Mouse (Mus musculus): ENCODE results near the gene Pth1r.

Gene Pth1r

DNA sequence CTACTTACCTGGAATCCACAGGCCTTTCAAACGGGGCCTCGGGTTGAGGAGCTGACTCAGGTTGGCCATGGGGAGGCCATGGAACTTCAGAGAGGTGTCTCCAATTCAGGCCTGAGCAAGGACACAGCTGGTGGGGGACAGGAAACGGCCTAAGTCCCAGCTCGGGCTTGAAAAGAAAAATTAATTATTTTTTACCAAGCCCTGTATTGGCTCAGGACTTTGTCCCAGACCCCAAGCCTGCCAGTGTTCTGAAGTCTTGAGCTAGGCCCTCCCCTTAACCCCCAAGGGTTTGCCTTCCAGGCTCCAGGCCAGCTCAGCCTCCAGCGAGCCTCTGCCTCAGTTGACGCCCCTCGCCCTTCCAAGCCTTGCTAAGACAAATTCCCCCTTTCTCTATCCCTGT lies at the start of gene Pth1r:
Gene Pth1r, minus strand, starts transcription at position 185 of the 400 bp plus-strand sequence.
- no peak for DNase-seq (ENCODE audit: low read depth, low spot score)

DNA sequence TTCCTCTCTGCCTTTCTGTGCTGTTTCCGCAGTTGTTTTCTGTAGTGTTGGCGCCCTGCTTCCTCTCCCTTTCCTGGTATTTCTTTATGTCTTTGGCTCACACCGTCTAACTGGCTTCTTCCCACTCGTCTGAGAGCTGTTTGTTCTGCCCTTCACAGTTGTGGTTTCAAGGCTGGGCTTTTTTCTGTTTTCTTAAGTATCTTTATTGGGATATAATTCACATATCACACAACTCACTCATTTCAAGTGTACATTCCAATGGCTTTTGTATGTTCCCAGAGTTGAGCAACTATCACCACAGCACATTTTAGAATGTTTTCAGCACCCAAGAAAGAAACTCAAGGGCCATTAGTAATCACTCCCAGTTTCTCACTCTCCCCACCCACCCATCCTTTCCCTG lies 43.5 kb upstream of the Pth1r start:
- peak; percentile 13 for DNase-seq (ENCODE audit: low read depth, low spot score)

DNA sequence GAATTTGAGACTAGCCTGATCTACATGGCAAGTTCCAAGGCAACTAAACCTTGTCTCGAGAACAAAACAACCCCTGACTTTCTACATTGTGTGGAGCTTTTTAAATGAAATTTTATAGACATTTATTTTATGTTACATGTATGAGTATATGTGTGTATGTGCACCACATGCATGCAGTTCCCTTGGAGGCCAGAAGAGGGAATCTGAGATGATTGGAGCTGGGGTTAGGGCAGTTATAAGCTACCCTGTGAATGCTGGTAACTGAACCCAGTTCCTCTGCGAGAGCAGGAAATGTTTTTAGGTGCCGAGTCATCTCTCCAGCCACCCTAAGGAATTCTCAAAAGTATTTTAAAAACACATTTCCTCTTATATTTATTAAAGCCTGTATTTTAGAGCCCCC lies 41.2 kb upstream of the Pth1r start:
- DNase-seq (ENCODE audit: low read depth, low spot score) = no peak

DNA sequence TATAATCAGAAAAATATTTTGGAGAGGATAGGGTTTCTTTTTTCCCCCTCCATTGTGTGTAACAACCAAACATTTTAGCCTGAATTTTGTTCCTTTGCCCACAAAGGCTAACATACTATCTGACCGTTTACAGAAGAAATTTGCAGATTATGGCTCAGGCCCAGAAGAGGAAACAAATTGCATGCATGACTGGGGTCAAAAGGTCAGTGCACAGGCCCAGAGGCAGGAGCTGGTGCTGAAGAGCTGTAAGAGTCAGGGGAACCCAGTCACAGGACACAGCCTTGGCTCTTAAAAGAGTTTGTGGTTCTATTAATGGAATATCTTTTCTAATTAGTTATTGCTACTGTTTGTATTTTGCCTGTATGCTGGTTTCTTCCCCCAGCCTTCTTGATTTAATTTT lies 36.7 kb upstream of the Pth1r start:
- DNase-seq (ENCODE audit: low read depth, low spot score) = no peak

DNA sequence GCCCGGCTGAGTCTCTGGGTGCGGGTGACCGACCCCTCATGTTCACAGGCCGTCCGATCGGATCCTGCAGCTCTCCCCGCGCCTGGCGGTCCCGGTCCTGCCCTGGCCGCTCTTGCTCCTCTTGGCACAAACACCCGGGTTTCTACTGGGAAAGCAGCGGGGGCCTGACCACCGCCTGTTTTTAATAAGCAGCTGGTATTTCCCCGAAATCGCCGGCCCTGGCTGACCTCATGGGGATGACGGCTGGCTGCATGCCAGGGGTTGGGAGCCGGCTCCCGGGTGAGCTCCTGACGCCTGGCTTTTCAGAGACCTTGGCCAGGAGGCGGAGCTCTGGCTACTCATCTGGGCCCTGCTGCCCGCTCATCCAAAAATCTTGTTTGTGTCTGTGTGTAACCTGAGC lies 34.8 kb upstream of the Pth1r start:
- peak; percentile 10 for DNase-seq (ENCODE audit: low read depth, low spot score)

DNA sequence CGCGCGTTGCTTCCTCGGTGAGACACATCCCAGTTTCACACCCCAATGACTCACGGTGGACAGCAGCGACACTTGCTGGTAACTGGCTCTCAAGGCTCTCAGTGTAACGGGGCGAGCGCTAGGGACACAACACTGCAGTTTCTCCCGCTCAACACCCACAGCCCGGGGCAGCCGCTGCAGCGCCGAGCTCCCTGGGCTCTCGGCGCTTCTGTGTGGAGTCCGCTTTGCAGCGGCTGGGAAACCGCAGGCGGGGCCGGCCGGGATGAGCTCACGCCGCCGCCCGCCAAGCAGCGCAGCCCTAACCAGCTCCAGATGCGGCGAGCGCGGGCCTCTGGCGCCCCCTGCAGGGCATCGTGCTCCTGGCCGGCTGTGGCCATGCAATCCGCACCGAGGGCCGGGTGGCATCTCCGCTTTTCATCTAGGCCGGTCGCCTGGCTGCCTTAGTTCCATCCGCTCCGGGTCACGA lies 34.3 kb upstream of the Pth1r start:
- DNase-seq (ENCODE audit: low read depth, low spot score) = peak; percentile 77

DNA sequence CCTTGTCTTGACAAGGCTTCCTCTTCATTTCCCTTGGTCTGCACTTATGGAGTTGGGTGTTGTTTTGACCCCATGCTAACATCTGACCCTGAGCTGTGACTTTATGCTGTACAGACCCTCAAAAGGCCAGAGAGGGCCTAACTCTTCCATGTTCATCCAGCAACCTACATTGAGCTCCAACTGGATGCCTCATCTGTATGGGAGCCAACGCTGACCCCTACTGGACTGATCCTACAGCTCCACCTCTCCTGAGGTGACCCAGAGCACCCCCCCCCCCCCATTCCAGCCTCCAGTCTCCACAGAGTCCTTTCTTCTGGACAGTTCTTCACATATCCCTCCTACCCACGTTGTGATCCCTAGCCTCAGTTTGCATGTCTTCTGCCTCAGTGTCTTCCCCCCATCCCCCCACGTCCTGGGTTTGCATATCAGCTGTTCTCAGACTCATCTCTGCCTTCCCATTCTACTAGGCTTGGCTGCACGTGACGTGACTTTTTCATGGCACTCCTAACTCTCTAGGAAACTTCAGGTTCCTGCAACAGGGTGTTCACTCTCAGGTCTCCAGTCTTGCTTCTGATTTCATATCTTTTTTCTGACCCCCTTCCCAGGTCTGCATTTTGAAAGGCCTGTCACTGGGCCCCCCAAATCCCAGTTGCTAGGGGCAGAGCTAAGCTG lies 32.4 kb upstream of the Pth1r start:
- no peak for DNase-seq (ENCODE audit: low read depth, low spot score)

DNA sequence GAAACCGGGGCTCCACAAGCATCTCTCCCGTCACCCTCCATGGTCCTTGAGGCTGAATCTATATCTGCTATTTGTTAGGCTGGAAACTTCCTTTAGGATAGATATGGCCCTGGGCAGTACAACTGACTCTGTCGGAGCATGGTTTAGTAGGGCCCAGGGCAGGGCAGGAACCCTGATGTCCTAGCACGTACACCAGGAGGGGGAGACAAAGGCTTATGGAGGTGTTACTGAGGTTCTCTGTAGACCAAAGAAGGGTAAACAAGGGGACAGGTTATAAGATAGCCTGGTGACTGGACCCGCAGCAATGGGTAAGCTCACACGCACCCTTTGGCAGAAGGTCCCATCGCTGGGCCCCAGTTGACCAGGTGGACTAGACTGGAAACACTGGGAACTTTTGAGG lies 31.6 kb upstream of the Pth1r start:
- no peak for DNase-seq (ENCODE audit: low read depth, low spot score)

DNA sequence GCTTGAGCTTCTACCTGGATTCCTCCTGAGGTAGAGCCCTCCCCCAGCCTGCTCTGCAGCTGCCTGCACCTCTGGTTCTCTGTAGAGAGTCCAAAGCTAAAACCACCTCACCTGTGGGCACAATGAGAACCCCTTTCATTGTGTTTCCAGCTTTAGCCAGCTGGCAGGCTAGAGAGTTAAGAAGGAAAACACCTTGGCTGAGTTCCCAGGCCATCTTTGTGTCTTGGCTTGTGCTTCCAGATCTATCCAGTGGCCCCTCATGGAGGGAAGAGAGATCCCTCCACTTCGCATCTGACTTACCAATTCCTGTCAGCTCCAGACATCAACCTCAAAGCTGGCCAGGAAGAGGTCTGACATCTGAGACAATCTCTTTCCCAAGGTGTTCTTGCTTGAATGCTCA lies 31.2 kb upstream of the Pth1r start:
- DNase-seq (ENCODE audit: low read depth, low spot score) = no peak

DNA sequence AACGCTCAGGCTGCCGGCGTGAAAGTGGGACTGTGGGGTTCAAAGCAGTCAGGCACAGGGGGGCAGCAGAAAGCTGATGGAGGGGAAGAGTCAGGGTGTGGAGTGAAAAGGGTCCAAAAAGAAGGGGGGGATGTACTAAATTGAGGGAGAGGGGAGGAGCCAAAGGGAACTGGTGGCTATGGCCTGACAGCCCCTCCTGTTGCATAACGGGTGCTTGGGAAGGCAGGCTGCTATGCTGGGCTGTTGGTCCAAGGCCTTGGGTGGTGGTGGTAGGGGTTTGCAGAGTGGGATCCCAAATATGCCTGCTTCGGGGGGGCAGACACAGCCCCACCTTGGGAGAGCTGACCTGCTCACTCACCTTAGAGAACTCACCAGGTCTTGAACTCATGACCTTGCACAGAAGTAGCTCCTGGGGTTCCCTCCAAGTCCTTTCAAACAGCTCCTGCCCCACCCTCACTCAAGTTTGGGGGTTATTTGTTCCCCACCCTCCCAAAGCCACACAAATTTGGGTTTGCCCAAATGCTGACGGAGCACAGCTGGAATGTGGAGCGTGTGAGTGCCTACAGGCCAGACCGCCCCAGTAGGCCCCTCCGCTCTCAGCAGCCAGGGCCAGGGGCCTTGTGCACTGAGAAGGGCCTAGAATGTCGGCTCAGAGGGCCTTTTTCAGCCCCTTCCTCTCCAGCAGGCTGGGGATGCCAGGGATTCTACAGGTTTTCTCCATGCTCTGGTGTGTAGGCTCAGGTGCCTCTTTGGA lies 28.5 kb upstream of the Pth1r start:
- DNase-seq (ENCODE audit: low read depth, low spot score) = no peak

DNA sequence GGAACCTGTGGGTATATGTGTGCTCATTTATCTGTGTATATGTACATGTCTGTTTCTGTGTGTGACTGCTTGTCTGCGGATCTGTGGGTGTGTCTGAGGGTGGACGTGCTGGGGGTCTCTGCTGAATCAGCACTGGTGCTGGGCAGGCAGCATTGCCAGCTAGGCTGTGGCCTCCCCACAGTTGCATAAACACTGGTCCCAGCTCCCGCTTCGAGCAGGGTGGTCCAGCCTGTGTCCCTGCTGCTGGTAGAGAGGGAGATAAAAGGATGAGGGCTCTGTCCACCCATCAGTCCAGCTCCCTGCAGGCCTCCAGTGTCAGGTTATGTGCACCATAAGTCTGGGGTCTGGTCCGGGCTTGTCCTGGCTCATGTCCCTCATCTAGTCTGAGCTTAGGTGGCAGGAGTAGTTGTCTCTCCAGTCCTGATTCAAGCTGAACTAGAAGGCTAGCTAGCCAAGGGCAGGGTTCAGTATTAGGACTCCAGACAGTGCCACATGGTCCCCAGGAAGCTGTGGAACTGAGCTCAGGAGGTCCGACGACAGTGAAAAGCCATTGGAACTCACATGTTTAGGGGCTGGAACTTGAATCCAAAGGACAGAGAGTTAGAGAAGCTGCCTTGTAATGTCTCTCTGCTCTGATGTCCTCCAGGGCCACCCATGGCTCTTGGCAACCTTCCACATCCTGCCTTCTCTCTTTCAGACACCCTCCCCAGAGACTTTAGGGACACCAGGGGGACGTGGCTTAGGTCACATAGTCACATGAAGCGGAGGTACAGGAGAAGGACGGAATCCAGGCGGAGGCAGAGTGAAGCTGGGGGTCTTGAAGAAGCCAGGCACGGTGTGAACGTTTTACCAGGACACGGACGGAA lies 27.7 kb upstream of the Pth1r start:
- no peak for DNase-seq (ENCODE audit: low read depth, low spot score)

DNA sequence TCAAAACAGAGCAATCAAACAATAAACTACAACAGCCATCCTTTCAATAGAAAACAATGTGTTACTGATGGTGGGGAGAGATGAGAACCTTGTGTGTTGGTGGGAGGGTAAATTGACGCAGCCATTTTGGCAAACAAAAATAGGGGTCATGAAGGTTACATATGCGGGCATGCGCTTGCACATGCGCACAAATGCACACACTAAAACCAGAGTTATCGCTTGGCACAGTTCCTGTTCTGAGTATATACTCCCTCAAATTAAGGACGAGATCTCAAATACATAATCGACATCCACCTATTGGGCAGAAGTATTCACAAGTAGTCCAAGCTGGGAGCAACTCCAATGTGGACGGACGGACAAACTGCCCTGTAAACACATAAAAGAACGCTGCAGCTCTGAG lies 25.4 kb upstream of the Pth1r start:
- DNase-seq (ENCODE audit: low read depth, low spot score) = no peak

DNA sequence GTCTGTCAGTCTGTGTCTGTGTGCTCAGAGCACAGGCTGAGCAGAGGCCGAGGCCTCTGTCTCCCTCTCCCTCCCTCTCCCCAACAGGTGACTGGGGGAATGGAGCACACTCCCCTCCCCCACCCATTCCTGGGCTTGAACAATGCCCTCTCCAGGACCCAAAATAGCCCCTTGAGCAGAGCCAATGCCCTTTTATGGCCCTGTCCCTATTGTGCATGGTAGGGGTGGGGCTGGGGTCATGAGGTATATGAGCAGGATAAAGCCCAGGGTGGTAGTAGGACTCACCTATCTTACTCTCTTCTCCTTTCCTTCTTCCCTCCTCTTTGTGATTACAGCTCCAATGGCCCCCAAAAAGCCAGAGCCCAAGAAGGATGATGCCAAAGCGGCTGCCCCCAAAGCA lies 16.5 kb upstream of the Pth1r start:
- no peak for DNase-seq (ENCODE audit: low read depth, low spot score)

DNA sequence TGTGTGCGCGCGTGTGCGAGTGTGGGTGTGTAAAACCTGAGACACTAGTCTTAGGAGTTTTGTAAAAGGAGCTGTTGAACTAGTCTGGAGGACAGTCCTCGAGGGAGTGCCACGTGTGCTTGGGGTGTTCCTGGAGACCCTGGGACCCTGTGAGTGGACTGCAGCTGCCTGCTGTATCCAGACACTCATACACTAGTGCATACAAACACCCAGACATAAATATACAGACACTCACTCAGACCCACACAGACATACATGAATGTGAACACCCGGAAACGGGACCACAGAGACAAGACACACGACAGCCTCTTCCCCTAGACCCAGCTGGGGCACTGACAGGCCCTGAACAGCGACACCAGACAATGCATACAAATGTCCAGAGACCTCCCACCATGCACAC lies 15.8 kb upstream of the Pth1r start:
- DNase-seq (ENCODE audit: low read depth, low spot score) = no peak

DNA sequence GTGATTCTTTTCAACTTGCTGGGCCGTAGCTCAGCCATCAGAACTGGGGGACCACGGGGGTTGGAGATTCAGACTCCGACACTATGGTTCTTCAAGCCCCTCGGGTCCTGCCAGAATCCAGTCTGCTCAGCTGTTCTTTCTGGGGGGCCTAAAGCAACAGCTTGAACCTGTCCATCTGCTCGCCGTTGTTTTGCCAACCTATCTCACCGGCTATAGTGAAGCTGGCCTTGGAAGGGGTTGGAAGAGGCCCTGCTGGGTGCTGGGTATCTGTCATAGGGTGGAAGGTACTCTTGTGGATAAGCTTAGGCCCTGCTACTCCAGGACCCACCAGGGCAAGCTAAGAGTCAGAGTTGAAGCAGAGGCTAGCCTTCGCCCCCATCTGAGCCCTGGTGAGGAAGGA lies 13.9 kb upstream of the Pth1r start:
- no peak for DNase-seq (ENCODE audit: low read depth, low spot score)

DNA sequence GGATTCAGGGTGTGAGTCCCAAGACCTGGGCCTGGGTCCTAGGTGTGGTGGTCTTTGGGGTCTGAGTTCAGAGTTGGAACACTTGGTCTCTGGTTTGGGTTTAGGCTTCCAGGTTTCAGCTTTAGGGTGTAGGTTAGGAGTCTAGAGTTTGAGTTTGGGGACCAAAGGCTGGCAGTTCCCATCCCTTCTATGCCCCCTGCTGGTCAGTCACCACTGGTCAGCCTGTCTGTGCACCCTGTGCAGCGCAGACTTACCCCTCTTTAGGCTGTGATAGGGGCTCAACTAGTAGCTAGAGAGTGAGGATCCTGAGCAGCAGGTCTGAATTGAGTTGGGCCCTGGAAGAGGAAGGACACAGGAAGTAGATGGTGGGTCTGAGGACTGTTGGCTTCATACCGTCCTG lies 12.3 kb upstream of the Pth1r start:
- no peak for DNase-seq (ENCODE audit: low read depth, low spot score)

DNA sequence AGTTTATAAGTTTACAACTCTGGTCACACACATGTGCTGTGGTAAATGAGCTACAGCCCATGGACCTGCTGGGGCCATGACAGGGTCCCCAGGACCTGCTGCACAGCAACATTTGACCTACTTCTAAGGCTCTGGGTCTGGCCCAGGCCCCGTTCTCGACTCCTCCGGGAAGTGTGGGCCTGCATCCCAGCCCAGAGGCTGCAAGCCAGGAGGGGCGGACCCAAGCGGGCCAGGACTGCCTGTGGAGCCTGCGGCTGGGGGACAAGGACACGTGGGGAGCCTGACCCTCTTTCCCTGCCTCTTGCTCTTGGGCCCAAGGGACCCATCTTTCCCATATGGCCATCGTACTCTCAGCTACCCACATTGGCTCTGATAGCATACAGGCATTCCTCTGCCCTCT lies 11.7 kb upstream of the Pth1r start:
- no peak for DNase-seq (ENCODE audit: low read depth, low spot score)

DNA sequence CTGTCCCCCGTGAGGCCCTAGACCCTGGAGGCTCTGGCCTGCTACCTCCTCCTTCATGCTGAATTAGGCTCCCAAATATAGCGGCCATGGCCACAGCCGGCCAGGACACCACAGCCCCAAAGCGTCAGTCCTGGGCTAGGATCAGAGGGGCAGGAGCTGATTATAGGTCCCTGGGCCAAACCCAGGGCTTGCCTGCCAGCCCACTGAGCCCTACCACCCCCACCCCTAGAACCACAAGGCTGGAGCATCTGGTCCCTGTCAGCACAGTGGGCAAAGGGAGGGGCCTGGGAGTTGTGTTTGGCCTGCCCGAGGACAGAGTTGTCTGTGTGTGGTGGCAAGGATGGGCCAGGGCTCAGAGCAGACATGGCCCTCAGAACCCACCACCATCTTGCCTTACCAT lies 10.9 kb upstream of the Pth1r start:
- no peak for DNase-seq (ENCODE audit: low read depth, low spot score)

DNA sequence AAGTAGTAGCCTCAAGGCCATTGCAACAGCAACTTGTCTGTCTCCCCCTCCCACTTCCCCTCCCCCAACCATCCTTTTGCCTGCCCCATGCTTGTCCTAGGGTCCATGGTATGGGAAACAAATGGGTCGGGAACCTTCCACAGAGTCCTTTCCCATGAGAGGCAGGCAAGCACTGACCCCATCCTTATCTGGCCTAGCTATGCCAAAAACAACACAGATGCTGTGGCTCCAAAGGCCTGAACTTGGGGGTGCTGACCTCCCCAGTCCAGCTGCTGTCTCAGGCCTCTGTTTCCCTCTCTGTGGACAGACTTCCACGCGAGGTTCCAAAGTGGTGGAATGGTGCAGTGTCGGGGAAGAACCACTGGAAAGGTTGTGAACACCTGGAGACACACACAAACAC lies 6.8 kb upstream of the Pth1r start:
- no peak for DNase-seq (ENCODE audit: low read depth, low spot score)

DNA sequence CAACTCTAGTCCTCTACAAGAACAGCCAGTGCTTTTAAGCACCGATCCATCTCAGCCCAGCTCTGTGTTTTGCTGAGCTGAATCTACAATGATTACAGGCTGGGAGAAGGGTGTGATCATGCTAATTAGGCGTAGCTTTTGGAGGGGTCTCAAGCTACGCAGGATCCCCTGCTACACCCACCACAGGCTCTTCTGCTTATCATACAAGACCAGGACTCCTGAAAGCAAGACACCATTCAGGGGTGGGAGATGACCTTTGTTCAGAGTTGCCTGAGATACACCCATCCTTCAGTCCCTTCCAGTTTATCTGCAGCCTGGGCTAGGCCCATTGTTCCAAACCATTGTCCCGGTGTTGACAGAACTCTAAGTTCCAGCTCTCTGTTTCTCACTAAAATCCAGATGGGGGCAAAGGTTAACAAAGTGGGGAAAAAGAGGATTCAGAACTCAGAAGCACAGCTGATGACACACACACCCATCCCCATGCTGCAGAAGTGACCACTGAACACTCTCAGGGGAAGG lies 6.0 kb upstream of the Pth1r start:
- no peak for DNase-seq (ENCODE audit: low read depth, low spot score)

DNA sequence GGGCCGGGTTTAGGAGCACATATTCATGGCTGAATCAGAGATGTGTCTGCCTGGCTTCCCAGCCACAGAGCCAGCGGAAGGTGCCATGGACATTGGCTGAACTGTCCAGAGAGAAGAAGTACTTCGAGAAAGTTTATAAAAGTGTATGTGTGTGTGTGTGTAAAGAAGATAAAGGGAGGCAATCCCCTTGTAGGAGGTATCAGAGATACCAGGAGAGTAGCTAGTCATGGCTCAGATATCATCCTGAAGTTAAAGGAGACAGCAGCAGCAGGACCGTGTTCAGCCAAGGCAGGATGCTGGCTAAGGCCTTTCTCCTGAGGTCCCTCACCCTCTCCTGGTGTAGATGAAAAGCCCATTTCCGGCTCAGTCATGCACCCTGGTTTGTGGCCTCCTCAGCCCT lies 4.5 kb upstream of the Pth1r start:
- DNase-seq (ENCODE audit: low read depth, low spot score) = no peak
